21 mouse cellular contexts compared by ENCODE assay signal in the genomic region with DNA sequence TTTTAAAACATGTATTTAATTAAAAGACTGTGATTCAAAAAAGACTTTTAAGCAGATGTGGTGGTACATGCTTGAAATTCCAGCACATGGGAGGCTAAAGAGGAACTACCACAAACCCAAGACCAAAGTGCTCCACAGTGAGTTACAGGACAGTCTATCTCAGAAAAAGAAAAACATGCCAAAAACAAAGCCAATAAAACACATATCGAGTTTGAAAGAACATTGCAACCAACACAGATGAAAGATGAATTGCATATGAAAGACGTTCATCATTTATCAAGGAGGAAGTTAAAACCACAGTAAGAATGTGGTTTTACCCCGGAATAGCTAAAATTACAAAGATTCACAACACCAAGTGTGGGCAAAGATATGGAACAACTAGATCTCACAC. TPM values are rescaled to one million over a fixed set of nuclear protein-coding genes. Genes with fewer than 3 reads are reported as not detected.
DNase-seq lines count a peak whose midpoint lies in the region; ATAC-seq and TF ChIP-seq lines count a peak whose summit lies in the region.
"Had no signal": no experiment of that assay in that cellular context is flagged by ENCODE, and none has a peak within 500 bp of the region (broad histone marks: within the 10 kb centered on the region; RNA-seq: fewer than 3 reads in every experiment).

No protein-coding gene starts in this region.

- H3K4me1 ChIP-seq in bone marrow macrophage, adult 2 months (ENCODE audit: control insufficient read depth, insufficient read depth, low read length), result peaks cover 21% of the 10 kb centered on the region
- H3K4me1 ChIP-seq: embryonic facial prominence, embryonic 15.5 days; forebrain, embryonic 10.5 days; hindbrain, embryonic 15.5 days; neural tube, embryonic 13.5 days had no signal

- TF ChIP-seq CTCF in bone marrow macrophage, adult 2 months (IDR thresholded peaks at IDR 0.05; ENCODE audit: low read depth, low read length), result no peak

- ATAC-seq in megakaryocyte progenitor cell, adult 5-6 weeks (replicated peaks; ENCODE audit: poor library complexity), result peak; percentile 88
- ATAC-seq: lung, postnatal 0 days had no signal

- H3K4me3 ChIP-seq in bone marrow macrophage, adult 2 months (ENCODE audit: insufficient read depth, low read length), result no peak overlapping the region
- H3K4me3 ChIP-seq: embryonic facial prominence, embryonic 15.5 days; forebrain, embryonic 10.5 days; hindbrain, embryonic 15.5 days; liver, embryonic 15.5 days; neural tube, embryonic 13.5 days had no signal

- DNase-seq in A20 (ENCODE audit: low read depth, low spot score), result peak; percentile 62
- peak; percentile 58 for DNase-seq in CD4-positive, CD25-positive, alpha-beta regulatory T cell, adult 2 months (ENCODE audit: low read depth, low spot score)
- no peak for DNase-seq in layer of hippocampus, adult 9-11 months
- no peak for DNase-seq in kidney, postnatal 14 days
- no peak for DNase-seq in left cerebral cortex, adult 8-10 months (ENCODE audit: low spot score in 2 of 2)
- DNase-seq: adrenal gland, adult 2 months; cerebellum, adult 8-10 months; gastrocnemius, postnatal 25 days; heart, postnatal 10 days; kidney, adult 18-20 months; kidney, postnatal 10 days; right cerebral cortex, postnatal 14 days; thymus, postnatal 36 days had no signal

- TF ChIP-seq POLR2A in bone marrow macrophage, adult 2 months (IDR thresholded peaks at IDR 0.05; ENCODE audit: borderline replicate concordance, low read depth, low read length), result no peak

- H3K27ac ChIP-seq in bone marrow macrophage, adult 2 months (ENCODE audit: insufficient read depth, low read depth, low read length), result peak overlapping the region; percentile 75
- H3K27ac ChIP-seq: embryonic facial prominence, embryonic 15.5 days; forebrain, embryonic 10.5 days; hindbrain, embryonic 15.5 days; liver, embryonic 15.5 days; neural tube, embryonic 13.5 days had no signal

RNA-seq across cellular contexts. Expression of gene Fbxo33, which starts 12.5 kb away (rescaled TPM):
- polyA plus RNA-seq in bone marrow macrophage, adult 2 months (2012; ENCODE audit: insufficient read depth, insufficient read length, missing spikeins), result 46.0 and 50.9 TPM in 2 replicates
- 40.7 and 63.0 TPM in 2 replicates for total RNA-seq in megakaryocyte progenitor cell, adult 5-6 weeks (2015)
- 33.6 and 36.0 TPM in 2 replicates for total RNA-seq in megakaryocyte progenitor cell, adult 5-6 weeks (2017)
- total RNA-seq in left cerebral cortex, adult 8-10 months (2022), result 10 to 100 TPM; 61.8 to 74.9 (median 63.7) TPM

Comparison
In these comparisons a context has a peak if more than half of its experiments do, and no peak if none do; other contexts are left out.
1. DNase-seq: peak in A20 (single experiment) and CD4-positive, CD25-positive, alpha-beta regulatory T cell, adult 2 months (single experiment); none in layer of hippocampus, adult 9-11 months (single experiment), kidney, postnatal 14 days (single experiment) and left cerebral cortex, adult 8-10 months (0 of 2).